12 mouse cellular contexts compared by ENCODE assay signal in genomic region chr2:167831076-167832039, GRCm38 (mm10).
DNase-seq lines count a peak whose midpoint lies in the region; ATAC-seq and TF ChIP-seq lines count a peak whose summit lies in the region.
"Had no signal": no experiment of that assay in that cellular context is flagged by ENCODE, and none has a peak within 500 bp of the region (broad histone marks: within the 10 kb centered on the region; RNA-seq: fewer than 3 reads in every experiment).

No protein-coding gene starts in this region.

- H3K4me1 ChIP-seq in thymus, adult 2 months (replicated peaks; ENCODE audit: control insufficient read depth, insufficient read depth, low read length), result peaks cover 8% of the 10 kb centered on the region

- no peaks in the 10 kb centered on the region for H3K36me3 ChIP-seq in thymus, adult 2 months (ENCODE audit: control insufficient read depth, insufficient read depth, low read length)
- H3K36me3 ChIP-seq: forebrain, embryonic 10.5 days; hindbrain, embryonic 12.5 days; stomach, embryonic 15.5 days had no signal

- H3K4me3 ChIP-seq in gastrocnemius, adult 2 months, result no peak overlapping the region
- no peak overlapping the region for H3K4me3 ChIP-seq in thymus, adult 2 months (ENCODE audit: control insufficient read depth, insufficient read depth, low read length)
- H3K4me3 ChIP-seq: forebrain, embryonic 10.5 days; hindbrain, embryonic 12.5 days; stomach, embryonic 15.5 days had no signal

- intact Hi-C loops in gastrocnemius, adult 2 months (cut with DNase I), result no loop called here

- TF ChIP-seq POLR2A in thymus, adult 2 months (IDR thresholded peaks at IDR 0.05; ENCODE audit: control insufficient read depth, extremely low read depth, insufficient read depth, low read length, poor library complexity), result no peak

- no peaks in the 10 kb centered on the region for H3K27me3 ChIP-seq in thymus, adult 2 months (ENCODE audit: control insufficient read depth, insufficient read depth, low read length)
- H3K27me3 ChIP-seq: hindbrain, embryonic 12.5 days; stomach, embryonic 15.5 days had no signal

- TF ChIP-seq CTCF in gastrocnemius, adult 2 months (IDR thresholded peaks at IDR 0.05), result no peak
- no peak for TF ChIP-seq CTCF in thymus, adult 2 months (IDR thresholded peaks at IDR 0.05; ENCODE audit: borderline replicate concordance, control insufficient read depth, extremely low read depth, insufficient read depth, low read length, poor library complexity)

- H3K27ac ChIP-seq in gastrocnemius, adult 2 months, result peak overlapping the region; percentile 97
- H3K27ac ChIP-seq in thymus, adult 2 months (ENCODE audit: control insufficient read depth, insufficient read depth, low read length), result no peak overlapping the region
- H3K27ac ChIP-seq: hindbrain, embryonic 12.5 days; stomach, embryonic 15.5 days had no signal

- WGBS in thymus, adult 2 months, result 41% methylated on average over 26 of the region's 26 CpGs

- DNase-seq in gastrocnemius, adult 2 months, result peak; percentile 63
- no peak for DNase-seq in gastrocnemius, postnatal 10 days
- peak; percentile 12 for DNase-seq in thymus, adult 2 months
- no peak for DNase-seq in thymus, postnatal 0 days (ENCODE audit: low spot score)
- peak; percentile 49 for DNase-seq in spleen, postnatal 36 days (ENCODE audit: low spot score in 2 of 2)
- no peak for DNase-seq in testis, postnatal 14 days (ENCODE audit: low spot score)
- DNase-seq in layer of hippocampus, postnatal 10 days (ENCODE audit: low spot score in 2 of 2), result no peak
- DNase-seq: midbrain, embryonic 14.5 days had no signal

- ATAC-seq in hematopoietic stem cell, adult 5-6 weeks (replicated peaks in 1 of 2; ENCODE audit: insufficient read depth in 1 of 2, low FRiP score in 2 of 2, low TSS enrichment in 1 of 2, low read depth in 1 of 2, poor library complexity in 2 of 2, severe bottlenecking in 2 of 2), result peak; percentile 78 to 80

Comparison
In these comparisons a context has a peak if more than half of its experiments do, and no peak if none do; other contexts are left out.
1. DNase-seq: peak in gastrocnemius, adult 2 months (single experiment), thymus, adult 2 months (single experiment) and spleen, postnatal 36 days (2 of 2); none in gastrocnemius, postnatal 10 days (single experiment), thymus, postnatal 0 days (single experiment), testis, postnatal 14 days (single experiment) and layer of hippocampus, postnatal 10 days (0 of 2).